Mouse (Mus musculus) cerebellum, adult 2 months (tissue): ENCODE measurements around the gene Cops3.

Experiments used
- CTCF ChIP-seq: fragments of 200-500 bp; IDR thresholded peaks from 2 replicates; pipeline ENCODE4 v1.5.1; 2011; ENCODE audit warnings: low read depth, mild to moderate bottlenecking, control low read depth, low read length, moderate library complexity, borderline replicate concordance; ENCODE audit not compliant: insufficient read depth
- POLR2A ChIP-seq: fragments of 200-500 bp; IDR thresholded peaks from 2 replicates; pipeline ENCODE4 v1.6.1; 2011; ENCODE audit warnings: low read length, control low read depth, borderline replicate concordance; ENCODE audit not compliant: insufficient read depth

DNA sequence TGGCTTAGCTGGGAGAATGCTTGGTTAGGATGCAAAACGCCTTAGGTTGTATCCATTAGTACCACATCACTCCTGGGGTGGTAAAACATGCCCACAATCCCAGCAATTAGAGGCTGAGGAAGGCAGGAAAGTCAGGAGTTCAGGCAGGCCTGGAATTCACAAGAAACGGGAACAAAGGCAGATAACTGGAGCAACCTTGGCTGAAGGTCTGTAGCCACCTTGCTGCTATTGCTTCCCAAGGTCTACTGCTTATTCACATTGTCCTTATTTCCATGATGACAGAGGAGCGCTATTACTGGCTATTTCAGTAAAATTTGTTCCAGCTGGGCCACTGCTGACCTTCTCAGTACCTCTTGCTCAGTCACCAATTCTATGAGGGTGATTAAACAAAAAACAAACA lies 26.4 kb downstream of the Cops3 start:
- TF ChIP-seq POLR2A (no peak), CTCF (no peak)
